Mouse (Mus musculus): Measurements from ENCODE around the gene Flot2.

Flot2 gene

GRCm38 (mm10) chr11:78104501-78104900 is 66.8 kb downstream of the Flot2 start:
- DNase-seq = no peak
